Mouse (Mus musculus): ENCODE data around the gene Gm38655.

The Gm38655 gene

DNA sequence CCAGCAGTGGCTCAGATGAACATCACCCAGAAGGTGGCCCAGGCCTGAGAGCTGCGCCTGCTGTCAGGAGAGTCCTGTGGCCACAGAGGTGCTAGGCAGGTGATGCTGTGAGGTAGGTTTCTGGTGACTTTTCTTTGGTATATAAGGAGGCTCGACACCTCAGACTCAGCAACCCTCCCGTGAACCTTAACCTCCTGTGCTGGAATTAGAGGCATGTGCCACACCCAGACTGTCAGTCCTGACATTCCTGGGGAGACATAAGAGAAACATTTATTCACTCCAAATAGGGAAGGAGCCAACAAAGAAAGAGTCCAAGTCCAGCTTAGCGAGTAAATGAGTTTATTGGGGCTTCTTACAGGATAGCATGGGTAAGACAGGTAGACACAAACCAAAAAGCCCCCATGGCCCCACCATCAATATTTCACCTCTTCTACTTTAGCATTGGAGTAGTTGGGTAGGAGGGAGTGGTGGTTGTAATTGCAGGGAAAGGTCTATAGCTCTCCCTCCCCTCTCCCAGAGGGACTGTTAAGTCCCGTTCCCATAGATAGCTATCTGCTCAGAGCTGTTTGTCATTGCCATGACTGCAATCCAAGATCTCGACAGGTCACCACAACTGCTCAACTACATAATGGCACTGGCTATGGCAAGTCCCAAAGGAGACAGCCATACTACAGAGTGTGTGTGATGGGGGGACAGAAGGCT lies 9.2 kb downstream of the Gm38655 start:
- no peak for DNase-seq

DNA sequence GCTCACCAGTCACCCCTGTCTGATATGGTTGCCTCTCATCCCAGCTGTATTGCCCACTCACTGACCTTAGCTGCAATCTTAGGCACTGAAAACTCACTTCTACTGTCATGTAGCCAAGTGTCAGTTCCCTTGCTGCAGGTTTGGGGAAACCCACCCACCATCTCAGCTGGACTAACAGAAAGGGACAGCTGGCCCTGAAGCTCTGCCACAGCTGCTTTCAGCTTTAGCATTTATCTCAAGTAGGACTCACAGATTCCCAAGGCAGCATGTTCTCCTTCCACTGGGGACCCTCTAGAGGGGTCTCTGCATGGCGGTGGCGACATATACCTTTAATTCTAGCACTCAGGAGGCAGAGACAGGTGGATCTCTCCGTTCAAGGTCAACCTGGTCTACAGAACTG lies 10.5 kb downstream of the Gm38655 start:
- no peak for DNase-seq

DNA sequence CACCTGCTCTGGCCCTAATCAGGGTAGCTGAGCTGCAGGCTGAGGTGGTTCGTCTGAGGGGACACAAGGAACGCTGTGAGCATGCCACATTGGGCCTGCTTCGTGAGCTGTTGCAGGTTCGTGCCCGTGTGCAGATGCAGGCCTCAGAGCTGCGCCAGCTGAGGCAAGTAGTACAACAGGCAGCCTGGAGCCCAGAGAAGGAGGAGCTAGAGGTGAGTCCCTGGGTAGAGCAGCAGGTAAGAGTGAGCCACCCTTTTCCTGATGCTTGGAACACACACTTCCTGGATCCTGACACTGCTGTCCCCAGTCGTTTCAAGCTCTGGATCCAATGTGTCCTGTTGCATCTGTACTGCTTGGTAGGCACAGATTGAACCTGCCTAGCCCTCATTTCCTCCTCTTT lies 11.9 kb downstream of the Gm38655 start:
- no peak for DNase-seq

DNA sequence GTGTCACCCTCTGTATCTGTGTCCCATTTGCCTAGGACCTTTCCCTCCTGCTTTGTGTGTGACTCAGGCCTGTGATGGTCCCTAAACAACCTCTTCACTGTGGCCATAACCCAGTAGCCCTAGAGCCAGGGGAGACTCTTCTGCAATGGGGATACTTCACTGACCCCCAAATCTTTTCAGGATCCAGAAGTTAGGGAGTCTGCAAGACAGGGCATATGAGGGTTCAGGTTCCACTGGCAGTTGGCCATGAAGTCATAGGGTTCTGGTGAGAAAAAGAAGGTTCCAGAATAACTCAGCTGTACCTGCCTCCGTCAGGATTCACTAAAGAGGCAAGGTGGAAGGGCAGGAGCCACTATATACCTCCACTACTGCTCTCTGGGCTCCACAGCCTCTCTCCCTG lies 13.1 kb downstream of the Gm38655 start, which contains the start of gene Ccdc154:
TSS of gene Ccdc154 (plus strand) at position 301 of the 400 bp plus-strand sequence.
- no peak for DNase-seq

DNA sequence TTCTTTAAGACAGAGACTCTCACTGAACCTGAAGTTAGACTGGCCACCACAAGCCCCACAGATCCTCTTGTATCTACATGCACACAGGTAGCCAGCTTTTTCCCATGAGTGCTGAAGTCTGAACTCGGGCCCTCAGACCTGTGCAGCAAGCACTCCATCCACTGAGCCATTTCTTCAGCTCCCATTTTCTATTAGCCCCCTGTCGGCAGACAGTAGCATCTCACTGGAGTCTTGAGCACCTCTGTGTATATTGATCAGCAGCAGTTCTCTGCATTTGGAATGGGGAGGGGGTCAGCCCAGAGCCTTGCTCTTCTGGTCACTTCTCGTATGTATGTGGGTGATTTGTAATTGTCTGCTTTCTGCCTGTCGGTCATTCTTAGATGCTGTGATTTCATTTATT lies 35.3 kb downstream of the Gm38655 start:
- DNase-seq: no peak

DNA sequence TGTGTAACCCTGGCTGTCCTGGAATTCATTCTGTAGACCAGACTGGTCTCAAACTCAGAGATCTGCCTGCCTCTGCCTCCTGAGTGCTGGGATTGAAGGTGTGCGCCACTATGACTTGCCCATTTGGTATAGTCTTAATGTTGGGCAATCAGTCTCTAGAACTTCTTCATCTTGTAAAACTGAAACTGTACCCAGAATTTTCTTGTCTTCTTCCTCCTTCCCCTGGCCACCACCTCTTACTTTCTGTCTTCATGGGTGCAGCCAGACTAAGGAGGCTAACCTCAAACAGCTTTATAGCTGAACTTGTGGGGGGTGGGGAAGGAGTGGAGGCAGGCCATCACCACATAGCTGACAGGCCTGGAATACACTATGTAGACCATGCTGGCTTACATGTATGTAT lies 36.5 kb downstream of the Gm38655 start:
- DNase-seq: no peak

DNA sequence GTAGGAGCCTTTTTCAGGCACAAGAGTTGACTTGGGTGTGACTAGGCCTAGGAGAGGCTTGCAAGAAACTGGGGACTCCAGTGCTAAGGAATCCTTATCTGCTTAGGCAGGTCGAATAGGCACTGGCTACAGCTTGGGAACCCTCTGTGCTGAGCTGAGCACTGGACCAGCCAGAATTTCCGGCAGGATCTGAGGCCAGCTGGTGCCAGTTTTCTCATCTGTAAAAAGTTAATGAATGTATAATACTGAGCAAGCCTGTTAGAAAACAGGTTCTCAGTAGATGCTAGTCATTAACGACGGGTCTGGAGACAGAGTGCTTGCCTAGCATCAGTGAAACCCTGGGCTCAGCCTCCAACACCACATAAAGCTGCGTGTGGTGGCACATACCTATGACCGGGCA lies 39.6 kb downstream of the Gm38655 start:
- DNase-seq: no peak

DNA sequence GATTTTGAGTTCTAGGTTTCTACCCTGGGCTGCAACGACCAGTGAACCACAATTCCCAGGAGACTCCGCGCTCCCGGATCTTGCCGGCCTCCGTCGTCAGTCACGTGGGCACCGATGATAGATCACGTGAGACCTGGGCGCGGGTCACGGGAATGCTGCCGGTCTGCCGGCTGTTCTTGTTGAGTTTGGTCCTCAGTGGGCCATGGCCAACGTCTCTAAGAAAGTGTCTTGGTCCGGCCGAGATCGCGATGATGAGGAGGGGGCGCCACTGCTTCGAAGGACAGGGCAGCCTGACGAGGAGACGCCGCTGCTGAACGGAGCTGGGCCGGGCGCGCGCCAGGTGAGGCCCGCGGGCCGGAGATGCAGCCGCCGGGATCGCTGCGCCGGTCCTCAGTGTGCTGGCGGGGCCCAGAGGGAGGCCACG lies 42.0 kb downstream of the Gm38655 start, which contains the start of gene Clcn7:
TSS of gene Clcn7 (plus strand) at position 117 of the 424 bp plus-strand sequence.
- peak; percentile 92 for DNase-seq

DNA sequence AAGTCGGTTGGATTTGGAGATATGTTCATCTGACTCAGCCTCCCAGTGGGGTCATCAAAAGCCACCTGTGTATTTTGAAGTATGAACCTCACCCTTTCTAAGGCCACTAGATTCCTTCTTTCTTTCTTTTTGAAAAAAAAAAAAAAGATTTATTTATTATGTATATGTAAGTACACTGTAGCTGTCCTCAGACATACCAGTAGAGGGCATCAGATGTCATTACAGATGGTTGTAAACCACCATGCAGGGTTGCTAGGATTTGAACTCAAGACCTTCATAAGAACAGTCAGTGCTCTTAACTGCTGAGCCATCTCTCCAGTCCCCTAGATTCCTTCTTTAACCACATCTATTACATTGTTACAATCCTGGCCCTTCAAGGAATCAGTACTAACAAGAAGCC lies 45.2 kb downstream of the Gm38655 start:
- DNase-seq: no peak

DNA sequence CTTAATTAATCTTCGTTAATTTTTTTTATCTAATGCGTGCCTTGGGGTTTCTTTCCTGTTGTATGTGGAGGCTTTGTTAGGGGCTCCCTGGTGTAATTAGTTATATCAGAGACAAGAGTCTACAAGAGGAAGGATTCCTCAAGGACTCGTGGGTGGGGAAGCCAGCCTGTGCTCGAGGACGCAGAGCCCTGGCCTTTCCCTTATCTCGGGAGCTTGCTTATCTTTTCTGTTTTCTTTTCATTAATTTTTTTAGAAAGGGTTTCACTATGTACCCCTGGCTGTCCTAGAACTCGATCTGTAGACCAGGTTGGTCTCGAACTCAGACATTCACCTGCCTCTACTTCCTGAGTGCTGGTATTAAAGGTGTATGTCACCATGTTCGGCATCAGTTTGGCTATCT lies 47.6 kb downstream of the Gm38655 start:
- peak; percentile 64 for DNase-seq

DNA sequence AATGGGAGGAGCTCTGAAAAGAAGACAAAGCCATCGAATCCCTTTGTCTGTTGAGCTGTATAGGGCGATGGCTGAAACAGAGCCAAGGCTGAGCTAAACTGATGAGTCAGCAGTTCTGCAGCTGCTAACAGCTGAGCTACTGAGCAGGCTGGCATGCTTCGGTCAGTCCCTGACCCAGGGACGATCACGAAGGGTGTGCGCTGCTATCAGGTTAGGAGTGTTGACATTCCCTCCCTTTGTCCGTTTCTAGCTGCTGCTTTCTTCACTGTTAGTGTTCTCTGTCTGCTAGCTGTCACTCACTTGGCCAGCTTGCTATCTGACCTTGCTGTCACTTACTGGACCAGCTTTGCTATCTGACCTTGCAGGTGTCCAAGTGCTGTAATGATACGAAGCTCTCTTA lies 48.2 kb downstream of the Gm38655 start:
- peak; percentile 81 for DNase-seq

DNA sequence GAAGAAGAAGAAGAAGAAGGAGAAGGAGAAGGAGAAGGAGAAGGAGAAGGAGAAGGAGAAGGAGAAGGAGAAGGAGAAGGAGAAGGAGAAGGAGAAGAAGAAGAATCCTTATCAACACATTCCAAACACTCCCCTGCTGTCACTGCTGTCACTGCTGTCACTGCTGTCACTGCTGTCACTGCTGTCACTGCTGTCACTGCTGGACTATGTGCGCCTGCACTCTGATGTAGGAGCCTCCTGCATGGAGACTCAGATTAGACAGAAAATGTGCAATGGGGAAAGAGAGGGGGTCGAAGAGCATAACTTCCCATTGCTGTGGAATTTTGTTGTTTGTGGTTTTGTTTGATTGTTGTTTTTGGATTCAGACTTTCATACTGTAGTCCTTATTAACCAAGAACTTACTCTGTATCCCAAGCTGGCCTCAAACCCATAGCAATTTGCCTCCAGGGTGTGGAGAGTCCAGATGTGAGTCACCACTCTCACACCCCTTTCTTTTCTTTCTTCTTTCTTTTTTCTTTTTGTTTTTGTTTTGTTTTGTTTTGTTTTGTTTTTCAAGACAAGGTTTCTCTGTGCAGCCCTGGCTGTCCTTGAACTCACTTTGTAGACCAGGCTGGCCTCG lies 49.7 kb downstream of the Gm38655 start:
- peak; percentile 62 for DNase-seq

DNA sequence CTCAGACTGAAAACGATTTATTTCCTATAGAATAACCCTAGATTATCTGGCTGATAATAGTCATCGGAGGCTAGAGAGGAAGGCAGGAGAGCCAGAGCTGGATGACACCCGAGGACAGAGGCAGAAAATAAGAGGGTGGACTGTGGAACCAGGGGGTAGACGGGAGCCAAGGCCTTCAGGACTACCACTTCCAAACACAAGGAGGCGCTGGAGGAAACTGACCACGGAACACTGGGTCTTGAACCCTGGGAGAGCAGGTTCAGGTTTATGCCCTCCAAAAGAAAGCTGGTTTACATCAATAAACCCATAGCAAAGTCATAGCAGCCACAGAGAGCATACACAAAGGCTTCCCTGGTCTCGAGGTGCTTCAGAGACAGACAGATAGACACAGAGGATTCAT lies 51.3 kb downstream of the Gm38655 start:
- peak; percentile 40 for DNase-seq

Measured in liver (tissue).